Mouse (Mus musculus) ZHBTc4 (cell line): Measurements from ENCODE around the gene Tpst2.

Experiments used
- DNase-seq: peaks from one replicate; pipeline ENCODE4 v3.0.0-alpha.2; 2011; ENCODE audit warnings: low read depth, low spot score

Tpst2 gene

DNA sequence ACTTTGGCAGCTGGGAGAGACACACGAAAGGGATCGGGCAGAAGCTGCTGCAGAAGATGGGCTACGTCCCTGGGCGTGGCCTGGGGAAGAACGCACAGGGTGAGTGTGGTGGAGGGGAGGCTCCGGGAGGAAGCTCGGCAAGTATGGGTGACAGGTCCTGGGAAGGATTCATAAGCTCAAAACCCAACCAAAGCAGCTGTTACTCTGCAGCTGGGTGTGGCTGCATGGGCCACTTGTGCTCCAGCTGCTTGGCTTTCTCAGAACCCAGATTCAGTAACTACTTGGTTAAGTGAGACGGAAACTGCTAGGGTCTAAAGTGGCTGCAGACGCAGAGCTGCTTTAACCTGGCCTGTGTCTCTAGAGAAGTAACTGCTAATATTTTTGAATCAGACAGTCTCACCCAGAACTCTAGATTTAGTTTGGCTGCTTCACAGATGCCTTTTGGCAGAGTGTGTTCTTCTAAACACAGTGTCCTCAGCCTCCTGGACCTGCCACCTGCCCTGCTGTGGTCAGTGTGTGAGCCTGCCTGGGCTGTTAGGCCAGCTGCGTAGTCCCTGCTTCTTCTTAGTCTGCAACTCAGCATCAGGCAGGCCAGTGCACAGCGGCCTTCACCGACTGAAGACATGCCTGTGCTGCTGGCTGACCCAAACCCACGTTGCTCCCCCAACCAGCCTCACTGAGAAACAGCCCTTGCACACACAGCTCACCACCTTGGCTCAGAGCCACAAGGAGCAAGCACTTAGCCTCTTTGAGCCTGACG lies 53.5 kb downstream of the Tpst2 start:
- no peak for DNase-seq

DNA sequence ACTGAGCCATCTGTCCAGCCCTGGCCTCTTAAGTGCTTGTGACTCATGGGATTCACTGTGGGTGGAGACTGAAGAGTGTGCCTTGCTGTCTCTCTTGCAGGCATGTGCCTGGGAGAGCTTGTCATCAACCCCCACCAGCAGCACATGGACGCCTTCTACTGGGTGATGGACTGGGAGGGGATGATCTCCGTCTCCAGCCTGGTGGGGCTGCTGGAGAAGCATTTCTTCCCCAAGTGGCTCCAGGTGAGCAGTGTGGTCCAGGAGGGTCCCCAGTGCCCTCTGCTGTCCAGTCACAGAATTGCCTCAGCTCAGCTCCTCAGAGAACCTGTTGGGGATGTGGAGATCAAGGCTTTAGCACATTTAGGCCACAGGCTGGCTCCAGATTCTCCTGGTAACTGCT lies 59.0 kb downstream of the Tpst2 start:
- peak; percentile 70 for DNase-seq

DNA sequence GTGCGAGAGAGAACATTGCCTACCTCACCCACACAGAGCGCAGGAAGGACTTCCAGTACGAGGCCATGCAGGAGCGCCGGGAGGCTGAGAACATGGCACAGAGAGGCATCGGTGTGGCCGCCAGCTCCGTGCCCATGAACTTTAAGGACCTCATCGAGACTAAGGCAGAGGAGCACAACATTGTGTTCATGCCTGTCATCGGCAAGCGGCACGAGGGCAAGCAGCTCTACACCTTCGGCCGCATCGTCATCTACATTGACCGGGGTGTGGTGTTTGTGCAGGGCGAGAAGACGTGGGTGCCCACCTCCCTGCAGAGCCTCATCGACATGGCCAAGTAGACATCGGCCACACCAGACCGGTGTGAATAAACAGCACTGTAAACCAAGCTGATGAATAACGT lies 60.5 kb downstream of the Tpst2 start:
- DNase-seq = no peak

DNA sequence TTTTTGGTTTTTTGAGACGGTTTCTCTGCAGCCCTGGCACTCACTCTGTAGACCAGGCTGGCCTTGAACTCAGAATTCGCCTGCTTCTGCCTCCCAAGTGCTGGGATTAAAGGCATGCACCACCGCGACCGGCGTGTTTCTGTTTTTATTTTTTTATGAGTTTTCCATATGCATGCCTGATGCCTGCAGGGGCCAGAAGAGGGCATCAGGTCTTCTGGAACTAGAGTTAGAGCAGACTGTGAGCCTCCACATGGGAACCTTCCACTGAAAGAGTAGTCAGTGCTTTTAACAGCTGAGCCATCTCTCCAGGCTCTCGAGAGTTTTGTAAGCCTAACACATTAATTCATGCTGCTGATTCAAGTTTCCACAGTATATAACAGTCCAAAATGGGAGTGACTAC lies 62.7 kb downstream of the Tpst2 start:
- no peak for DNase-seq

- peak; percentile 86 for DNase-seq
These were observed 66.1 kb downstream of the Tpst2 start, which contains the start of the genes Srrd and Hps4 for GRCm38 (mm10) chr5:112342463-112343204. Srrd (minus strand) TSS chr5:112343040. Hps4 (plus strand) TSS chr5:112343083.

DNA sequence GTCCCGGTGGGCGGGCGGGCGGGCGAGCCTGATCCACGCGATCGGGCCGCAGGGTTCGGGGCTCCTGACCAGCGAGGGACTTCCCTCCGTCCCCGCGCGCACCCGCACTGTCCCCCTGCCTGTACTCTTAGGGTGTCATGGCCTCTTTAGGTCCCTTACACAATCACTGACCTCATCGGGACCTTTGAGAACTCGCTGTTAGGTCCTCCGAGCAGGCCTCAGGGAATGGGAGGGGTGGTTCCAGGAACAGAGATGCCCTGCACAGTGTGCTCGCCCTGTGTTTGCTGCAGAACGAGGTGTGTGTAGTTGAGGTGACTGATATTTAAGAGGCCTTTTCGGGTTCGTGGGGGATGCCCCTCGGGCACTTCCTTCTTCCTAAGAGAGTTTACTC lies 66.7 kb downstream of the Tpst2 start:
- DNase-seq = peak; percentile 34

GRCm38 (mm10) chr5:112344092-112344960 lies 67.8 kb downstream of the Tpst2 start:
- no peak for DNase-seq

DNA sequence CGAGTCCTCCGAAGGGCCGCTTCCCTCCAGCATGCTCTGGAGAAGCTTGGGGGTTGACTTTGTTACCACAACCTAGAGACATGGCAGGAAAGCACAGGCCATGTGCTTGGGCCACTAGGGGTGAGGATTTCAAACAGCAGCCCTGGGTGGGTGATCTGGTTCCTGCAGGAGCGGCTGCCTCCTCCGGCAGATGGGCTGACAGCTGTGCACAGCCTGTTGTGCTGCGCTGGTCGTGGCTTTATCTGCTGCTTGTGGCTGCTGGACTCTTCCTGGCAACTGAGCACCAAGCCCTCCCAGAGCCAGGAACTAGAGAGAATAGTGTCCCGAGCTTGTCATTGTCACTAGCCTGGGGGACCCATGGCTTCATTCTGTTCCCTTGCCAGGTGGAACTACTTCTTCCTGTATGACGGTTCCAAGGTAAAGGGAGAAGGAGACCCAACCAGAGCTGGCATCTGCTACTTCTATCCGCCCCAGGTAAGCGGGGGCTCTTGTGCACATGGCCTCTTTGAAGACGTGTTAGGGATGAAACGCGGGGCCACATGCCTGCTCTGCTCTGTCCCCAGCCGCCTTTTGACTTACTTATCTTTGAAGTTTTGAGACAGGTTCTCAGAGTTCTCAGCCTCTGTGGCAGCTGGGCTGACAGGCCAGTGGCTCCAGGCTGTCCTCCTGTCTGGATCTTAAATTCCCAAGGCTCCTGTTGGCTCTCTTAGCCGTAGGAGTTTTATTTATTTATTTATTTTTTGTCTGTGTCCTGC lies 69.9 kb downstream of the Tpst2 start:
- no peak for DNase-seq

- DNase-seq = no peak
These were observed 72.7 kb downstream of the Tpst2 start for GRCm38 (mm10) chr5:112349169-112349568.

GRCm38 (mm10) chr5:112355493-112355892 lies 79.0 kb downstream of the Tpst2 start:
- no peak for DNase-seq

DNA sequence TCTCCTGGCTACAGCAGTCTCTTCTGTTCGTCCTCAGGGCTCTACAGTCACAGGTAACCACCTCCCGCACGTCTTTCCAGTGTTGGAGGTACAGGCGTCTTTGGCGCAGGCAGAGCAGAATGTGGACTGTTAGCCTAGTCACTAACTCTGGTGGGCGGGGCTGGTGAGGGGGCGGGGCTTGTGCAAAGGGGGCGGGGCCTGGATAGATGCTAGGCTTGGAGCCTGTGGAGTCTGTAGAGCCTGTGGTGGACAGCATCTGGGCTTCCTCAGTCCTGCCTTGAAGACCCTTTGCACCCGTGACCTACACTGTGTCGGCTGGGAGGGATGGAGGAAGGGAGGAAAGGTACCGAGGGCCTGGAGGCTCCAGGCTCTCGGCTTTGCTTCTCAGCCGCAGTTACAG lies 79.4 kb downstream of the Tpst2 start, which contains the start of gene Gm6583:
Gm6583 (minus strand) TSS at position 124 of the 400 bp plus-strand sequence.
- DNase-seq = peak; percentile 69

- no peak for DNase-seq
These were observed 79.8 kb downstream of the Tpst2 start for GRCm38 (mm10) chr5:112356322-112356721.

DNA sequence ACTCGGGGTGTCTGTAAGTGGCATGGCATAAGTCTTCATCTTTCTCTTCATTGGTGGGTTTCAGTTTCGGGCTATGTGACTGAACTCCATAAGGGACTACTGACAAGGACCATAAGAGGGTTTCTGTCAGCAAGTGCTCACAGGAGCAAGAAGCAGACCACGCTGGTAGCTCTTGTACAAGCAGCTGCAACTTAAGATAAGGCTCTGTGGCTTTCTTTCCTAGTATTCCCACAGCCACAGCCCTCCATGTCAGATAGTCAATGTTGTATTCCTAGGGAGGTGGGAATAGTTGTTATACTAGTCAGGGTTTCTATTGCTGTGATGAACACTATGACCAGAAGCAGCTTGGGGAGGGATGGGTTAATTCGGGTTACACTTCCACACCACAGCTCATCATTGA lies 83.0 kb downstream of the Tpst2 start:
- DNase-seq = no peak

- DNase-seq = no peak
These were observed 83.6 kb downstream of the Tpst2 start for GRCm38 (mm10) chr5:112360077-112360476.

DNA sequence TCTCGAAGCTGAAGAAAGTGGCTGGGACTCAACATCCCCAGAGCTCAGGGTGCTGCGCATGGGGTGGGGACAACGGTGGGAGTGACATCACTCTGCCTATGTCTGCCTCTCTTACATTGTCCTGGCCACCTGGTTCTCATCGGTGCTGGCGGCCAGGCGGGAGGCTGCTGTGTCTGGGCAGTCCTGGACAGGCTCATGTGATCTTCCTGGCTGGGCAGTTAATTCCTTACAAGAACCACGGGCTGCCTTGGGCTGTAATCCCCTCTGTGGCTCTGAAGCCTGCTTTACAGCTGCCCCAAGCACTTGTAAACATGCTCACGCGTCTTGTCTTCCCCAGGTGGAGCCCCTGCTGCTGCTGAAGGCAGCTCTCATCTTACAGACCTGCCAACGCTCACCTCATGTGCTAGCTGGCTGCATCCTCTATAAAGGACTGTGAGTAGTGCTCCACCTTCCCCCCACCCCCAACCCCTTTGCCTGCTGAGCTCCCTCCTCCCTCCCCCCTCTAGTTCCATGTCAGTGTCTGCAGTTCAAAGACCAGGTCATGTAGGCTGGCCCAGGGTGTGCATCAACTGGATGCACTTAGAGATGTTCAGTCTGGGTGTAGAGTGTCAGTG lies 87.8 kb downstream of the Tpst2 start:
- no peak for DNase-seq
